ENCODE assay signal across 33 mouse cellular contexts in the genomic region with DNA sequence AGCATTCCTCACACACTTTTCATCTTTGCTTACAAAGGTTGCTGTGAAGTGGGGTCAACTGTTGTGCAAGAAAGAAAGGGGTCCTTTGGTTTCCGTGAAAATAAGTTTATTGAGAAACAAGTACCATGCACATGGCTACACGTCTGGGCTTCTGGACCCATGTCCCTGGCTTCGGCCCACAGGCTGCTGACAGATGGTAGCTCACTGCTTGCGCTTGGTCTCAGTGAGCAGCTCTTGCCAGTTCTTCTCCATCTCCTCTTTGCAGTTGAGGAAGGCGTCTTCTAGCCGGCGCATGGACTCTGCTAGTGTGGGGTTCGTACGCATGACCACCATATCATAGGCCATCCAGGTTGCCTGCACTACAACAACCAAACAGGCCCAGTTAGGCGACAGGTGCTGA. TPM values are rescaled to one million over a fixed set of nuclear protein-coding genes. Genes with fewer than 3 reads are reported as not detected.
"Had no signal": no experiment of that assay in that cellular context is flagged by ENCODE, and none has a peak within 500 bp of the region (broad histone marks: within the 10 kb centered on the region; RNA-seq: fewer than 3 reads in every experiment).

No protein-coding gene starts in this region.

- H3K27ac ChIP-seq: heart, embryonic 10.5 days; hindbrain, embryonic 10.5 days; hindbrain, embryonic 12.5 days; hindbrain, embryonic 14.5 days; intestine, embryonic 15.5 days; layer of hippocampus, adult 2 months; left cerebral cortex, adult 2 months; limb, embryonic 10.5 days; limb, embryonic 12.5 days; liver, embryonic 13.5 days; liver, embryonic 15.5 days had no signal

- H3K4me3 ChIP-seq: heart, embryonic 10.5 days; heart, embryonic 12.5 days; hindbrain, embryonic 10.5 days; hindbrain, embryonic 12.5 days; intestine, embryonic 15.5 days; layer of hippocampus, adult 2 months; left cerebral cortex, adult 2 months; limb, embryonic 10.5 days; limb, embryonic 12.5 days; liver, embryonic 13.5 days; liver, embryonic 15.5 days had no signal

- H3K27me3 ChIP-seq: hindbrain, embryonic 12.5 days had no signal

- ATAC-seq: hindbrain, embryonic 16.5 days; inflammation-experienced regulatory T-cells, adult 6 months; intestine, embryonic 15.5 days; intestine, postnatal 0 days; liver, postnatal 0 days had no signal

- DNase-seq: gastrocnemius, postnatal 14 days; gastrocnemius, postnatal 36 days; heart, adult 18-20 months; heart, postnatal 10 days; heart, postnatal 4 days; kidney, adult 18-20 months; kidney, adult 8-10 months; kidney, postnatal 10 days; kidney, postnatal 4 days; liver; liver, embryonic 13.5 days; liver, postnatal 0 days had no signal

- H3K4me1 ChIP-seq: heart, embryonic 10.5 days; heart, embryonic 12.5 days; hindbrain, embryonic 12.5 days; intestine, embryonic 15.5 days; limb, embryonic 10.5 days; limb, embryonic 12.5 days; liver, embryonic 13.5 days; liver, embryonic 15.5 days had no signal

RNA-seq across cellular contexts. Expression of gene Klhdc7b, which starts 5.4 kb away (rescaled TPM):
- polyA plus RNA-seq: heart, embryonic 10.5 days; heart, embryonic 12.5 days; heart, embryonic 14.5 days; heart, embryonic 16.5 days; hindbrain, embryonic 10.5 days; hindbrain, embryonic 12.5 days; intestine, embryonic 15.5 days; intestine, postnatal 0 days; kidney, embryonic 14.5 days; limb, embryonic 12.5 days; limb, embryonic 14.5 days; liver, embryonic 11.5 days; liver, embryonic 13.5 days; liver, embryonic 15.5 days; liver, postnatal 0 days had no signal

RNA-seq across cellular contexts. Expression of gene Odf3b, which starts 11.0 kb away (rescaled TPM):
- polyA plus RNA-seq: kidney, embryonic 14.5 days had no signal

RNA-seq across cellular contexts. Expression of gene Syce3, which starts 20.2 kb away (rescaled TPM):
- polyA plus RNA-seq: gonadal fat pad, adult 2 months; heart, embryonic 10.5 days; heart, embryonic 12.5 days; heart, embryonic 14.5 days; heart, embryonic 16.5 days; hindbrain, embryonic 10.5 days; hindbrain, embryonic 12.5 days; hindbrain, embryonic 14.5 days; hindbrain, embryonic 16.5 days; inflammation-experienced regulatory T-cells, adult 6 months; intestine, embryonic 15.5 days; kidney, embryonic 14.5 days; kidney, embryonic 16.5 days; limb, embryonic 10.5 days; limb, embryonic 12.5 days; limb, embryonic 14.5 days; liver, embryonic 11.5 days; liver, embryonic 13.5 days; liver, embryonic 15.5 days; liver, postnatal 0 days had no signal
